Mouse (Mus musculus): ENCODE data around the gene Scgb1b2. TPM values are rescaled to one million over a fixed set of nuclear protein-coding genes. Genes with fewer than 3 reads are reported as not detected.

Scgb1b2 gene
- not detected in 2 replicates for polyA plus RNA-seq (2014; fragmentation: Nextera tagmentation; extraction: Ambion mirVana)

- no peak for ATAC-seq (replicated peaks; ENCODE audit: insufficient number of reproducible peaks, low FRiP score, low TSS enrichment, low read depth)
- 80% methylated on average over 3 of the region's 3 CpGs for WGBS
Observed at GRCm38 (mm10) chr7:31291721-31292120, at the start of gene Scgb1b2. TSS of gene Scgb1b2 (minus strand) at chr7:31291821.

GRCm38 (mm10) chr7:31290208-31290607 is 1.4 kb downstream of the Scgb1b2 start, which contains the start of gene Scgb2b2:
TSS of gene Scgb2b2 (plus strand) at chr7:31290508.
- Histone ChIP-seq H3K9me3 (replicated peaks; ENCODE audit: control insufficient read depth, low read length) (no peaks in the 10 kb centered on the region), H3K27me3 (ENCODE audit: control insufficient read depth, insufficient read depth, low read length) (no peaks in the 10 kb centered on the region), H3K4me1 (ENCODE audit: control insufficient read depth, insufficient read depth, low read length) (no peaks in the 10 kb centered on the region), H3K9ac (replicated peaks; ENCODE audit: low read length) (no peak within 1 kb of the TSS), H3K4me2 (ENCODE audit: low read depth, low read length) (no peak within 1 kb of the TSS), H3K27ac (replicated peaks; ENCODE audit: low read depth, low read length) (no peak within 1 kb of the TSS), H3K36me3 (replicated peaks; ENCODE audit: control insufficient read depth, insufficient read depth, low read depth, low read length) (no peaks in the 10 kb centered on the region), H3K4me3 (ENCODE audit: low read depth, low read length) (no peak within 1 kb of the TSS)
- ATAC-seq (replicated peaks; ENCODE audit: insufficient number of reproducible peaks, low FRiP score, low TSS enrichment, low read depth) (no peak), DNase-seq (ENCODE audit: low spot score) (no peak)
- WGBS = 85% methylated on average over 5 of the region's 5 CpGs

More at GRCm38 (mm10) chr7:31291721-31292120, at the start of gene Scgb1b2:
- H3K9ac ChIP-seq (replicated peaks; ENCODE audit: low read length) = no peak within 1 kb of the TSS
- no peaks in the 10 kb centered on the region for H3K4me1 ChIP-seq (ENCODE audit: control insufficient read depth, insufficient read depth, low read length)
- H3K9me3 ChIP-seq (replicated peaks; ENCODE audit: control insufficient read depth, low read length) = no peaks in the 10 kb centered on the region
- H3K36me3 ChIP-seq (replicated peaks; ENCODE audit: control insufficient read depth, insufficient read depth, low read depth, low read length) = no peaks in the 10 kb centered on the region
- no peak within 1 kb of the TSS for H3K4me2 ChIP-seq (ENCODE audit: low read depth, low read length)
- no peaks in the 10 kb centered on the region for H3K27me3 ChIP-seq (ENCODE audit: control insufficient read depth, insufficient read depth, low read length)
- DNase-seq (ENCODE audit: low spot score) = no peak
- no peak within 1 kb of the TSS for H3K4me3 ChIP-seq (ENCODE audit: low read depth, low read length)
- no peak within 1 kb of the TSS for H3K27ac ChIP-seq (replicated peaks; ENCODE audit: low read depth, low read length)

Other genes with a start within 250 kb of the Scgb1b2 start
- 10.3 and 12.5 TPM in 2 replicates for gene Fxyd5, start 249.3 kb downstream of the Scgb1b2 start, polyA plus RNA-seq (2014; fragmentation: Nextera tagmentation; extraction: Ambion mirVana)
- 8.7 and 11.2 TPM in 2 replicates for gene Fxyd7, start 240.4 kb downstream of the Scgb1b2 start, polyA plus RNA-seq (2014; fragmentation: Nextera tagmentation; extraction: Ambion mirVana)
- gene Fxyd1, start 234.6 kb downstream of the Scgb1b2 start, polyA plus RNA-seq (2014; fragmentation: Nextera tagmentation; extraction: Ambion mirVana) = 11.8 and 12.0 TPM in 2 replicates
- gene Lgi4, start 232.5 kb downstream of the Scgb1b2 start, polyA plus RNA-seq (2014; fragmentation: Nextera tagmentation; extraction: Ambion mirVana) = 1.2 and 1.5 TPM in 2 replicates
- gene Fxyd3, start 215.1 kb downstream of the Scgb1b2 start, polyA plus RNA-seq (2014; fragmentation: Nextera tagmentation; extraction: Ambion mirVana) = 11.8 TPM in 2 replicates
- 2.2 and 3.6 TPM in 2 replicates for gene Hpn, start 176.5 kb downstream of the Scgb1b2 start, polyA plus RNA-seq (2014; fragmentation: Nextera tagmentation; extraction: Ambion mirVana)
- 0.81 and 0.96 TPM in 2 replicates for gene Scn1b, start 164.8 kb downstream of the Scgb1b2 start, polyA plus RNA-seq (2014; fragmentation: Nextera tagmentation; extraction: Ambion mirVana)
- gene Gramd1a, start 135.9 kb downstream of the Scgb1b2 start, polyA plus RNA-seq (2014; fragmentation: Nextera tagmentation; extraction: Ambion mirVana) = 76.7 and 76.8 TPM in 2 replicates
- not detected in 2 replicates for gene Scgb2b2, start 1.3 kb downstream of the Scgb1b2 start, polyA plus RNA-seq (2014; fragmentation: Nextera tagmentation; extraction: Ambion mirVana)
- not detected in 2 replicates for gene Scgb2b3, start 70.3 kb upstream of the Scgb1b2 start, polyA plus RNA-seq (2014; fragmentation: Nextera tagmentation; extraction: Ambion mirVana)
- gene Scgb1b3, start 83.8 kb upstream of the Scgb1b2 start, polyA plus RNA-seq (2014; fragmentation: Nextera tagmentation; extraction: Ambion mirVana) = not detected in 2 replicates

All from embryonic facial prominence, embryonic 11.5 days (tissue).